Mouse (Mus musculus) CH12.LX (cell line): ENCODE data around the gene Phf21a. TPM values are rescaled to one million over a fixed set of nuclear protein-coding genes. Genes with fewer than 3 reads are reported as not detected.

ENCODE experiments used
- DNase-seq: peaks from one replicate; pipeline ENCODE4 v3.0.0-alpha.2; 2013; ENCODE audit errors: extremely low read depth
- H3K27ac ChIP-seq: 2 replicates; pipeline ENCODE4 v1.5.1; 2012; ENCODE audit warnings: low read depth, mild to moderate bottlenecking, control low read depth, moderate library complexity; ENCODE audit not compliant: insufficient read depth
- H3K27me3 ChIP-seq: replicated peaks from 2 replicates; pipeline ENCODE3; 2012; ENCODE audit warnings: inconsistent platforms
- H3K36me3 ChIP-seq, 2 experiments: replicated peaks in 1 of 2; 2 replicates each; pipeline versions ENCODE3 to v1.6.1; 2012; ENCODE audit warnings: inconsistent platforms in 1 of 2, low read length in 1 of 2, mild to moderate bottlenecking in 1 of 2, mixed read lengths in 1 of 2, moderate library complexity in 1 of 2; ENCODE audit not compliant: control insufficient read depth in 1 of 2, insufficient read depth in 1 of 2
- H3K4me1 ChIP-seq, 2 experiments: 2 replicates each; pipeline ENCODE4 v1.6.1; 2012; ENCODE audit warnings: inconsistent platforms in 1 of 2, moderate library complexity in 1 of 2; ENCODE audit not compliant: insufficient read depth in 2 of 2, control insufficient read depth in 1 of 2
- H3K4me2 ChIP-seq: 2 replicates; pipeline ENCODE4 v1.6.1; 2012; ENCODE audit warnings: low read depth, mild to moderate bottlenecking, control low read depth; ENCODE audit not compliant: poor library complexity, insufficient read depth, severe bottlenecking
- H3K4me3 ChIP-seq, 3 experiments: fragments of 150-350 bp in 1 of 3; sonication (generic) in 1 of 3; replicated peaks in 1 of 3; 2 replicates each; pipeline versions ENCODE3 to v1.5.1; 2011 to 2012; ENCODE audit warnings: low read depth in 2 of 3, low read length in 2 of 3, mild to moderate bottlenecking in 2 of 3, moderate library complexity in 2 of 3, control low read depth in 1 of 3, improper control_type of control experiment in 1 of 3, inconsistent platforms in 1 of 3, mixed read lengths in 1 of 3; ENCODE audit not compliant: poor library complexity in 1 of 3
- H3K79me2 ChIP-seq: replicated peaks from 2 replicates; pipeline ENCODE4 v1.6.1; 2012; ENCODE audit warnings: mild to moderate bottlenecking, moderate library complexity; ENCODE audit not compliant: control insufficient read depth, poor library complexity, insufficient read depth, severe bottlenecking; ENCODE audit errors: extremely low read depth
- H3K9ac ChIP-seq: 2 replicates; pipeline ENCODE4 v1.6.1; 2012; ENCODE audit warnings: low read depth, mild to moderate bottlenecking, control low read depth, moderate library complexity; ENCODE audit not compliant: insufficient read depth
- H3K9me3 ChIP-seq: replicated peaks from 2 replicates; pipeline ENCODE3; 2012; ENCODE audit warnings: low read length, inconsistent platforms, mixed read lengths
- BHLHE40 ChIP-seq: IDR thresholded peaks from 2 replicates; pipeline ENCODE4 v1.6.1; 2011; ENCODE audit warnings: mild to moderate bottlenecking, low read depth, low read length, improper control_type of control experiment
- CHD1 ChIP-seq: IDR thresholded peaks from 2 replicates; pipeline ENCODE4 v1.6.1; 2012; ENCODE audit warnings: low read depth, low read length, improper control_type of control experiment, inconsistent platforms
- CTCF ChIP-seq, 2 experiments: IDR thresholded peaks in 1 of 2; conservative IDR thresholded peaks in 1 of 2; 2 replicates each; pipeline ENCODE4 v1.5.1; 2011 to 2012; ENCODE audit warnings: low read depth in 2 of 2, low read length in 2 of 2, improper control_type of control experiment in 1 of 2, inconsistent platforms in 1 of 2, mild to moderate bottlenecking in 1 of 2, moderate library complexity in 1 of 2
- EP300 ChIP-seq: IDR thresholded peaks from 2 replicates; pipeline ENCODE4 v1.6.1; 2011; ENCODE audit warnings: low read length, improper control_type of control experiment
- GABPA ChIP-seq: IDR thresholded peaks from 2 replicates; pipeline ENCODE4 v1.6.1; 2012; ENCODE audit warnings: low read depth, low read length, improper control_type of control experiment, inconsistent platforms; ENCODE audit not compliant: insufficient replicate concordance
- IRF4 ChIP-seq: IDR thresholded peaks from 2 replicates; pipeline ENCODE4 v1.6.1; 2014; ENCODE audit warnings: low read depth, mild to moderate bottlenecking, inconsistent platforms, low read length, improper control_type of control experiment
- JUN ChIP-seq: IDR thresholded peaks from 2 replicates; pipeline ENCODE4 v1.6.1; 2011; ENCODE audit warnings: low read depth, mild to moderate bottlenecking, low read length, improper control_type of control experiment, moderate library complexity; ENCODE audit not compliant: insufficient read depth
- KAT2A ChIP-seq: IDR thresholded peaks from 2 replicates; pipeline ENCODE4 v1.6.1; 2012; ENCODE audit warnings: low read length, improper control_type of control experiment, inconsistent platforms; ENCODE audit not compliant: insufficient replicate concordance
- MAZ ChIP-seq: IDR thresholded peaks from 2 replicates; pipeline ENCODE4 v1.6.1; 2012; ENCODE audit warnings: low read depth, mild to moderate bottlenecking, inconsistent platforms, low read length, improper control_type of control experiment, moderate library complexity
- MXI1 ChIP-seq: IDR thresholded peaks from 2 replicates; pipeline ENCODE4 v1.6.1; 2011; ENCODE audit warnings: mild to moderate bottlenecking, low read depth, low read length, improper control_type of control experiment
- MYC ChIP-seq: IDR thresholded peaks from 2 replicates; pipeline ENCODE4 v1.6.1; 2011; ENCODE audit warnings: low read depth, mild to moderate bottlenecking, improper control_type of control experiment, low read length
- PAX5 ChIP-seq: IDR thresholded peaks from 2 replicates; pipeline ENCODE4 v1.6.1; 2012; ENCODE audit warnings: low read length, inconsistent platforms, mixed read lengths
- POLR2A ChIP-seq: IDR thresholded peaks from 2 replicates; pipeline ENCODE4 v1.6.1; 2011; ENCODE audit warnings: low read depth, mild to moderate bottlenecking, improper control_type of control experiment, low read length
- RAD21 ChIP-seq: IDR thresholded peaks from 2 replicates; pipeline ENCODE4 v1.6.1; 2011; ENCODE audit warnings: low read depth, mild to moderate bottlenecking, low read length, improper control_type of control experiment, moderate library complexity
- ZKSCAN1 ChIP-seq: IDR thresholded peaks from 2 replicates; pipeline ENCODE4 v1.6.1; 2012; ENCODE audit warnings: low read depth, inconsistent platforms, low read length, improper control_type of control experiment, borderline replicate concordance
- ZMIZ1 ChIP-seq: IDR thresholded peaks from 2 replicates; pipeline ENCODE4 v1.6.1; 2012; ENCODE audit warnings: low read depth, mild to moderate bottlenecking, inconsistent platforms, low read length, improper control_type of control experiment
- dilution Hi-C: fragments of 300-500 bp; cut with MboI; formaldehyde crosslinking; loops from 2 replicates; pipeline ENCODE4 v1.14.3; 2020; ENCODE audit warnings: low sequenced_read_pairs; ENCODE audit not compliant: extremely low pct_unique_long_range_greater_than_20kb, extremely low pct_ligation_motif_present
- in situ Hi-C: fragments of 300-500 bp; cut with MboI; formaldehyde crosslinking; loops from 3 replicates; pipeline ENCODE4 v1.14.3; 2019; ENCODE audit warnings: low sequenced_read_pairs, low pct_ligation_motif_present, low pct_unique_long_range_greater_than_20kb, mixed read lengths
- polyA plus RNA-seq: library from polyadenylated mRNA; unstranded; fragments of >175 nt; gene quantifications from 2 replicates; pipeline ENCODE4 v1.2.1, GENCODE M21; 2012; ENCODE audit warnings: low read depth; ENCODE audit not compliant: insufficient read length
- total RNA-seq, 2 experiments: library from RNA; depleted of rRNA; stranded (reverse); fragments of 300-350 nt in 1 of 2; fragments of >200 nt in 1 of 2; gene quantifications; 2 replicates each; pipeline ENCODE4 v1.2.3; 2012 to 2014

The Phf21a gene
- total and polyA plus RNA-seq, 3 experiments, result 10.2 to 24.5 (median 12.0) TPM

- Histone ChIP-seq H3K4me2 (peak overlapping the region; percentile 59), H3K79me2 (no peaks in the 10 kb centered on the region), H3K27me3 (no peaks in the 10 kb centered on the region), H3K4me3 (no peak overlapping the region), H3K4me1 (peaks cover 5 to 28% of the 10 kb centered on the region in 2 experiments; a peak in 3 of 4 replicates), H3K36me3 (peaks cover 14 to 40% of the 10 kb centered on the region in 2 experiments), H3K9ac (peak overlapping the region; percentile 44; the same call in 1 of the 2 replicates), H3K9me3 (no peaks in the 10 kb centered on the region), H3K27ac (peak overlapping the region; percentile 34; the same call in 1 of the 2 replicates)
- DNase-seq, result peak; percentile 37
- no peak for TF ChIP-seq JUN
- no peak for TF ChIP-seq KAT2A
- TF ChIP-seq BHLHE40, result peak; percentile 50
- 0 out of 2 replicates have a peak, but pooled peaks have one; percentile 32 for TF ChIP-seq EP300
- peak; percentile 52; the same call in 1 of the 2 replicates for TF ChIP-seq IRF4
- no peak for TF ChIP-seq MYC
- dilution Hi-C loops, result no loop called here
- in situ Hi-C loops, result no loop called here
Measured at GRCm38 (mm10) chr2:92342418-92342817, 249.5 kb downstream of the Phf21a start.

- TF ChIP-seq GABPA (no peak), KAT2A (no peak), CHD1 (no peak), ZKSCAN1 (no peak), CTCF (conservative IDR thresholded peaks at IDR 0.05 in 1 of 2, IDR thresholded peaks at IDR 0.05 in 1 of 2; ENCODE audit: low read depth in 2 of 2, low read length in 2 of 2) (no peak), MAZ (no peak), JUN (no peak), MYC (no peak), RAD21 (no peak), PAX5 (no peak), POLR2A (no peak), ZMIZ1 (no peak), MXI1 (no peak)
- no peaks in the 10 kb centered on the region for H3K27me3 ChIP-seq
- no peaks in the 10 kb centered on the region for H3K79me2 ChIP-seq
- H3K4me2 ChIP-seq, result no peak overlapping the region
- dilution Hi-C loops, result no loop called here
- no peak for DNase-seq
- peaks cover 52 to 72% of the 10 kb centered on the region in 2 experiments for H3K36me3 ChIP-seq
- H3K27ac ChIP-seq, result no peak overlapping the region
- H3K9ac ChIP-seq, result no peak overlapping the region
- no peak overlapping the region for H3K4me3 ChIP-seq
- H3K4me1 ChIP-seq, result peaks cover under 1 to 21% of the 10 kb centered on the region in 2 experiments; a peak in 3 of 4 replicates
- in situ Hi-C loops, result no loop called here
- no peaks in the 10 kb centered on the region for H3K9me3 ChIP-seq
Measured at GRCm38 (mm10) chr2:92347191-92347590, 254.3 kb downstream of the Phf21a start.
